Mouse (Mus musculus): ENCODE data around the gene Kcnmb4. TPM values are rescaled to one million over a fixed set of nuclear protein-coding genes. Genes with fewer than 3 reads are reported as not detected.

Kcnmb4 gene
- total RNA-seq, 2 experiments from 2014 or later = 1.2 to 1.3 TPM

- intact Hi-C loops (cut with DNase I; ENCODE audit: low total_unique reads) = no loop called here
- DNase-seq = no peak
Measured at GRCm38 (mm10) chr10:116461443-116461842, 12.2 kb downstream of the Kcnmb4 start.

GRCm38 (mm10) chr10:116458786-116459185 lies 14.9 kb downstream of the Kcnmb4 start:
- intact Hi-C loops (cut with DNase I; ENCODE audit: low total_unique reads) = no loop called here
- DNase-seq = no peak

GRCm38 (mm10) chr10:116452771-116453170 lies 20.9 kb downstream of the Kcnmb4 start:
- intact Hi-C loops (cut with DNase I; ENCODE audit: low total_unique reads) = no loop called here
- no peak for DNase-seq

GRCm38 (mm10) chr10:116450621-116451020 lies 23.1 kb downstream of the Kcnmb4 start:
- no peak for DNase-seq
- intact Hi-C loops (cut with DNase I; ENCODE audit: low total_unique reads) = no loop called here

GRCm38 (mm10) chr10:116448166-116448565 lies 25.5 kb downstream of the Kcnmb4 start:
- intact Hi-C loops (cut with DNase I; ENCODE audit: low total_unique reads) = no loop called here
- DNase-seq = no peak

GRCm38 (mm10) chr10:116447176-116447575 lies 26.5 kb downstream of the Kcnmb4 start:
- DNase-seq = no peak
- intact Hi-C loops (cut with DNase I; ENCODE audit: low total_unique reads) = no loop called here

GRCm38 (mm10) chr10:116446040-116446439 lies 27.6 kb downstream of the Kcnmb4 start:
- no peak for DNase-seq
- intact Hi-C loops (cut with DNase I; ENCODE audit: low total_unique reads) = no loop called here

GRCm38 (mm10) chr10:116444826-116445225 lies 28.9 kb downstream of the Kcnmb4 start:
- intact Hi-C loops (cut with DNase I; ENCODE audit: low total_unique reads) = no loop called here
- no peak for DNase-seq

- DNase-seq = no peak
- intact Hi-C loops (cut with DNase I; ENCODE audit: low total_unique reads) = no loop called here
Measured at GRCm38 (mm10) chr10:116444371-116444770, 29.3 kb downstream of the Kcnmb4 start.

- DNase-seq = no peak
- intact Hi-C loops (cut with DNase I; ENCODE audit: low total_unique reads) = no loop called here
Measured at GRCm38 (mm10) chr10:116440946-116441345, 32.7 kb downstream of the Kcnmb4 start.

- DNase-seq = no peak
- intact Hi-C loops (cut with DNase I; ENCODE audit: low total_unique reads) = no loop called here
Measured at GRCm38 (mm10) chr10:116440088-116440487, 33.6 kb downstream of the Kcnmb4 start.

GRCm38 (mm10) chr10:116435455-116435854 lies 38.2 kb downstream of the Kcnmb4 start:
- DNase-seq = no peak
- intact Hi-C loops (cut with DNase I; ENCODE audit: low total_unique reads) = no loop called here

- no peak for DNase-seq
- intact Hi-C loops (cut with DNase I; ENCODE audit: low total_unique reads) = no loop called here
Measured at GRCm38 (mm10) chr10:116432421-116432820, 41.3 kb downstream of the Kcnmb4 start.

GRCm38 (mm10) chr10:116428026-116428780 lies 45.5 kb downstream of the Kcnmb4 start:
- DNase-seq = no peak

GRCm38 (mm10) chr10:116426176-116426575 lies 47.5 kb downstream of the Kcnmb4 start:
- no peak for DNase-seq
- intact Hi-C loops (cut with DNase I; ENCODE audit: low total_unique reads) = no loop called here

More at GRCm38 (mm10) chr10:116428026-116428780, 45.5 kb downstream of the Kcnmb4 start:
- intact Hi-C loops (cut with DNase I; ENCODE audit: low total_unique reads) = no loop called here

- intact Hi-C loops (cut with DNase I; ENCODE audit: low total_unique reads) = no loop called here
- DNase-seq = no peak
Measured at GRCm38 (mm10) chr10:116424921-116425320, 48.8 kb downstream of the Kcnmb4 start.

- no peak for DNase-seq
- intact Hi-C loops (cut with DNase I; ENCODE audit: low total_unique reads) = no loop called here
Measured at GRCm38 (mm10) chr10:116422551-116422950, 51.1 kb downstream of the Kcnmb4 start.

- intact Hi-C loops (cut with DNase I; ENCODE audit: low total_unique reads) = no loop called here
- no peak for DNase-seq
Measured at GRCm38 (mm10) chr10:116420976-116421375, 52.7 kb downstream of the Kcnmb4 start.

- no peak for DNase-seq
- intact Hi-C loops (cut with DNase I; ENCODE audit: low total_unique reads) = no loop called here
Measured at GRCm38 (mm10) chr10:116418121-116418726, 55.5 kb downstream of the Kcnmb4 start.

- intact Hi-C loops (cut with DNase I; ENCODE audit: low total_unique reads) = no loop called here
- no peak for DNase-seq
Measured at GRCm38 (mm10) chr10:116416726-116417125, 57.0 kb downstream of the Kcnmb4 start.

- DNase-seq = no peak
- intact Hi-C loops (cut with DNase I; ENCODE audit: low total_unique reads) = no loop called here
Measured at GRCm38 (mm10) chr10:116416142-116416541, 57.5 kb downstream of the Kcnmb4 start.
